Mouse (Mus musculus) right cerebral cortex, postnatal 14 days (tissue): ENCODE data around the gene Bhlhe41.

Source experiments
- DNase-seq: peaks from one replicate; pipeline ENCODE4 v3.0.0; 2022

Gene Bhlhe41

DNA sequence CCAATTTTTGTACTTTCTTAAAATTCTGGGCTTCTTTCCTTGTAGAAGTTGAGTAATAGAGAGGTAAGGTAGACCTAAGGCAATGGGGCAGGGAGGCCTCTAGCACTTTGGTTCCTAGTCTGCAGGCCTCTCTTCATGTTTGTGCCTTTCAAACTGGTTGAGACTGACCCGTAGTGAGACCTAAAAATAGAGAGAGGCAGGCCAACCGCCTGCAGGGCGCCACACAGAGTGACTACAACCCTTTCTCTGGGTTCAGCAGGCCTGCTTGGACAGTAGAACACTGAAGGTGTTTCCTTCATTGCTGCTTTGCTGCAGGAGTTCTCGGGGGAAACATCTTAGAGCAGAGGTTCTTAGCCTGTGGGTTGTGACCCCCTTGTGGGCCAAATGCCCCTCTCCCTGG, 5.6 kb upstream of the Bhlhe41 start:
- DNase-seq, result no peak

DNA sequence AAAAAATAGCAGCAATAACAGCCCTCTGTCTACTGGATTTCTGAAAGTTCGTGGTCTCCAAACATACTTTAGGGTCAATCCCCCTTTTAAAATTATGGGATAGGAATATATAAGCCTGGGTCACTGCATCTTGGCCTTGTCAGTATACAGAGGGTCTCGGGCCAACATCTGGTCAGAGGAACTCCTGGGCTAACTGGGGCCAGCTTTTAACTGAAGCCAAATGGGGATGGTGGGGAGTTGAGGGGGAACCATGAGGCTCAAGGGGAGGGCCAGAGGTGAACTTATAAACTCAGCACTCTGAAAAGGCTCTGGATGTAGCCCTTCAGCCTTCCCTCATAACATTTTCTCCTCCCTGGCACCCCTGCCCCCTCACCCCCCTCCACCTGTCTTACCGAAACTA, 1.8 kb upstream of the Bhlhe41 start:
- no peak for DNase-seq

DNA sequence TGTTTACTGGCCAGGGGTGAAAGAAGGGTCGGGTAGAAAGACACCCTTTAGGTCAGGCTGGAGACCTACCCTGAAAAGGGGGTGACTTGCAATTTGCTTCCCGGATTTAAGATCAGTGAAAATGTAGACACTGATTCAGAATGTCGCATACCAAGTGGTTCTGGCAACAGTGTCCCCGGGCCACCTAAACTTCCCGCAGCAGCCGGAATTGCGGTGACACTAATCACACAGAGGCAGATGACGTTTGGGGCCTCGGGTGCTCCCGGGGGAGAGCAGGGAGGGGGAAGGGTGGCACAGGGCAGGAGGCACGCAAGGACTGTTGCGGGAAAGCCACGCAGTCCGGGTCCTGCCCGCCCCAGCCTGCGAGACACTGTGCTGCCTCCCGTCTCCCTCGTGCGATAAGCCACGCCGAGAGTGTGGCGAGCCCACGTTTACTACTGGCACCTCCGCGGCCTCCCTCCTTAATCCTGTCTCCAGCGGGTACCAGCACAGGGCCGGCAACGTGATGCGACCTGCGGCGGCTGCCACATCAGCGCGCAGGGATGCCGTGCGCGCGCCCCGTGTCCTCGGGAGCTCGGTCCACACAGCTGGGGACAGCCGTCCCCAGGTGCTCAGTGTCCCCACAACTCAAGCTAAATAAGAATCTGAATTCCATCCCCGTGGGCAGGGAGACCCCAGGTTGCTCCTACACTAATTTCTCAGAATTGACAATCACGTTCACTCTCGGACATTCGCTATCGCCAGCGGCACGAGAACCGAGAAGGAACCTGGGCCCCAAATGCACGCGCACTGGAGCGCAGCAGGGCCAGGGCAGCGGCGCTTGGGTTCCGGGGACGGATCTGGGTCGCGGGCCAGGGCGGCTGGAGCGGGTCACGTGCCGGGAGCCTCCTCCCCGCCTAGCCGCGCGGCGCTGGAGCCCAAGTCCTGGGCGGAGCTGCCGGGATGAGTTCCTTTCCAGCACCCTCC, 811 bp upstream of the Bhlhe41 start:
- peak; percentile 84 for DNase-seq

DNA sequence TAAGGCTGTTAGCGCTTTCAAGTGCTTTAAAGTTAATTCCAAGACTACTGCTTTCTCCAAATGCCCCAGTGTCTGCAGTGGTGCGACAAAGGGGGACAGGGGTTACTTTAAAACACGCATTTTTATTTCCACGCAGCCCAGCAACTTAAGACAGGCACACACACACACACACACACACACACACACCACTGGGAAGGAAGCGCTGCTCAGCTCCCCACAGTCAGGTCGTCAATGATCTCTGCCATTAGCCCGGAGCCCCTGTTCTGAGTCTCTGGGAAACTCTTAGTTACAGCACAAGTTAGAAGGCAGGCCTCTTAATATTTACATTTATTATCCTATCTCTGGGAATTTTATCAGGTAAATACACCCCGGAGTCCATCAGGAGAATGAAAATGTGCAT, 1.2 kb downstream of the Bhlhe41 start:
- no peak for DNase-seq

DNA sequence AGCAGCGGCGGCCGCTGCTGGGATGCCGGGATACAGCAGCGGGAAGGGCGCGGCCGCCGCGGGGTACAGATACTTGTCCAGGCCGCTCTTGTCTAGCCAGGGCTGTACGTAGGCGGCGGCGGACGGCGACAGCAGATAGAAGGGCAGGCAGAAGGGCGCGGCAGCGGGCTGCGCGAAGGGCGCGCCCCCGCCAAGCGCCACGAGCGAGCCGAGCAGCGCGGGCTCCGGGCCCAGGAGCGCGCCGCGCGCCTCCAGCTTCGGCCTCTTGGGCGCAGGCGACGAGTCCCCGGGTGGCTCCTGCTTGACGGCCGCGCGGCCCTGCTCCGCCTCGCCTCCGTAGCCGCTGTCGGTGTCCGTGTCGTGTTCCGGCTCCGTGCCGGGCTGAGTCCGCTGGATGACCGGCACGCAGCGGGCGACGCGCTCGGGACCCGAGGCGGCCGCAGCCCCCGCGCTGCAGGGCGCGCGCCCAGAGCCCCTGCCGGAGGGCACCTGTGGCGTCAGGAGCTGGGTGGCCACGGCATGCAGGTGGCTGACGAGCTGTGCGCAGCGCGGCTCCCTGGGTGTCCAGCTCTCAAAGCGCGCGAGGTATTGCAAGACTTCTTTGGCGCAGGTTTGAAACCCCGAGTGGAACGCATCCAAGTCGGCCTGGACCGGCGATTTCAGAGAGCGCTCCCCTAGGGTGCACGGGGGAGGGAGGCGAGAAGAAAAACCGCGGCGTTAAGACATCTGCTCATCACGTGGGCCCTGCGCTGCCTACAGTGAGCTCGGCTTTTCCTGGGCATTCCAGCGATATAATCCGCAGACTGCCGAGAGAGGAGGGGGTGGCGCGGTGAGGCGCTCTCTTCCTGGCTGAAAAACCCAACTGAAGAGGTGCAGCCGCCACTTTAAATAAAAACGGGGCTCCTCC, 2.0 kb downstream of the Bhlhe41 start:
- peak; percentile 76 for DNase-seq

DNA sequence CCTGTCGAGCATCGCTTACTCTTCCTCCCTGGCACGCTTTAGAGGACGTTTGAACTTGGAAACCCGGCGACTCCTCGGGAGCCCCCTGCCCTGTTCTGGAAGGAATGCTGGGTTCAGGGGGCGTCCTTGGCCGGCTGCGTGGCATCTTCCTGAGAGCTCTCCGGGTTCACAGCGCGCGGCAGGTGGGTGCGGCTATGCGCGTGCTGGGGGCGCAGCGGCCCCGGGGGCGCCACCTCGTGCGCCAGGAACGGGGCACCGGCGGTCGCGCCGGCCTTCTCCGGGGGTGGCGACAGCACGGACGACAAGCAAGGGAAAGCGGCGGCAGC, 2.7 kb downstream of the Bhlhe41 start:
- no peak for DNase-seq

DNA sequence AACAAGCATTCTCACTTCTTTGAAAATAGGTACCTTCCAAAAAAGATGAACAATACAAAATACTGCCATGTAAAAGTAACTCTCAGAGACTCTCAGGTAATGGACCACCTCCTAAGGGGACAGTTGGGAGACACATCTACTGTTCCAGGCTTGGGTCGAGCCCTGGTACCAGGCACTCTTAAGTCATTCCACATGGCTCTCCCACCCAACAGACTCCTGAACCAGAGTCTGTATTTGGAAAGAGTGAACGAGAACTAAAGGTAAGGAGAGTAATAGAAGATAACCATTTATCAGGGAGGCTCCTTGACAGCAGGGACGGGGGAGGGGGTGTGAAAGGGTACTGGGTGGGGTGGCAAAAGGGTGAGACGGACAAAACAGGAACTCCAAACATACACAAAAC, 3.0 kb downstream of the Bhlhe41 start:
- no peak for DNase-seq

DNA sequence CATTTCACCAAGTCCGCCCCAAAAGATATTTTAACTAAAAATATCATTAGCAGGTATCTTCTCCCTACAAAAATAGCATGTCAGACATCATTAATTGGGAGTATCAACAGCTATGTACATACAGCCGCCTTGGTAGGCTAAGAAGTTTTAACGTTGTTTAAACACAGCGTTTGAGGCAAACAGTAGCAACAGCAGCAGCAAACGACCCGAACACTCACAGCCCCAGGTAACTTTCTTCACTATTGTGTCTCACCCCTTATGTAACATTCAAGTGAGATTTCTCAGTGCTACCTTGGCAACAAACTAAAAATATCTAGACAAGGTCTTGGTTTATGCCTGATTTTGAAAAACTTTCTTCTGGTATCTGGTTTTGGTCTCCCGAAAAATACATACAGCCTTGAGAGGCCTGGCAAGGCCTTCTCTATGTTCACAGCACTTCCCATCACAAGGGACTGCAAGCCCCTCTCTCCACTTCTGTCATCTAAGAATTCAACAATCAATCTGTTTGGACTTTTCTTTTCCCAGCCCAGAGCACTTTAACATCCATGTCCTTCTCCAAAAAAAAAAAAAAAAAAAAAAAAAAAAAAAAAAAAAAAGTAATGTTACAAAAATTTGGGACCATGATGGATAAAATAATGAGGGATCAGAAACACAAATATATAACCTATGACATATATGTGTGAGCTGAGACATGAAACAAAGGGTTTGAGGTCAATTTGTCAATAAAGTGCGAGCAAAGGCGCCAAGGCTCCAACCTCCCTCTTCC, 3.7 kb downstream of the Bhlhe41 start:
- DNase-seq, result no peak

DNA sequence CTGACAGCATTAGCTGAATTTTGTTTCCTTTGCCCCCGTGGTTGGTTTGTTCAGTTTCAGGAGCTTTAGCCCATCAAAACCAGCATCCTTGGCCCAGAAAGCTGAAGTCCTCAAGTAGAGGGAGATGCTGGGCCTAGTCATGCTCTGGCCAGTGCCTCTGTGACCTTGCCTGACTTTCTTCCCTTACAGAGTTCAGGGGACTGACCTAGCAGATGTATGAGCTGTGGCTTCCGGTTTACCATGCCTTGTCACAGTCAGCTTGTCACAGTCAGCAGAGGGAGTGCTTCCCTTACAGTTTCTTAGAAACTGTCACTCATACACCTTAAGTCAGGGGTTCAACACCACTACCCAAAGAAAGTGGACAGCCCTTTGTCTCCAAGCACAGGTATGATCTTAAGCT, 5.0 kb downstream of the Bhlhe41 start:
- no peak for DNase-seq

DNA sequence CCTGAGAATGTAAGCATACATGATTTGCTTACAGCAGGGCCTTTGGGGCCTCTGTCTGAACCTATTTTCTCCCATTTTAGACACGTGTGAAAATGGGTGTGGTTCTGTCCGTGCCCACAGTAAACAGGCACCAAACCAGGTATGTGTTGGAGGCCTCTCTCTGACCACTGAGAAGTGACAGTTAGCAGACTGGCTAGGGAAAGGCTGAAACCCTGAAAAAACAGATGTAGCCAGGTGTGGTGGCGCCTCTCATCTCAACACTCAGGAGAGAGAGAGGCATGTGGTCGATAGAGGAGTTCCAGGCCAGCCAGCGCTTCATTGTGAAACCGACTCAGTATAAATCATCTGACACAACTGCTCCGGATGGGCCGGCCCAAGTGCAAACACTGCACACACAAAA, 6.9 kb downstream of the Bhlhe41 start:
- no peak for DNase-seq

DNA sequence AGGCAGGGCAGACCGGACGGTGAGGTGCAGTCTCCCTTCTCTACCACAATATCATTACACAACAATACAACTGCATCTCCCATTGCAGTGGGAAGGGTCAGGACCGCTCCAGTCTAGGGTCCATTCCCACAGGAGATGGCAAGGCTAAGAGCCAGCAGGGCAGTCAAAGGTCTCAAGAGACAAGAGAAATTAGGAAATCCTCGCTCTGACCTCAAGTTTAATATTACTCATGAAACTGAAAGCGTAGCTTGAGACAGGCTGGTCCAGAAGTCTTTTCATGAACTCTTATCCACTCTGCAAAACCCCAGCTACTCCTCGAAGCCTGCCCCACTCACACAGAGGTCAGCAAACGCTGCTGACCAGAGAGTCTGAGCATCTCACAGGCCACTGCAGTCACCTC, 7.9 kb downstream of the Bhlhe41 start:
- DNase-seq, result no peak

DNA sequence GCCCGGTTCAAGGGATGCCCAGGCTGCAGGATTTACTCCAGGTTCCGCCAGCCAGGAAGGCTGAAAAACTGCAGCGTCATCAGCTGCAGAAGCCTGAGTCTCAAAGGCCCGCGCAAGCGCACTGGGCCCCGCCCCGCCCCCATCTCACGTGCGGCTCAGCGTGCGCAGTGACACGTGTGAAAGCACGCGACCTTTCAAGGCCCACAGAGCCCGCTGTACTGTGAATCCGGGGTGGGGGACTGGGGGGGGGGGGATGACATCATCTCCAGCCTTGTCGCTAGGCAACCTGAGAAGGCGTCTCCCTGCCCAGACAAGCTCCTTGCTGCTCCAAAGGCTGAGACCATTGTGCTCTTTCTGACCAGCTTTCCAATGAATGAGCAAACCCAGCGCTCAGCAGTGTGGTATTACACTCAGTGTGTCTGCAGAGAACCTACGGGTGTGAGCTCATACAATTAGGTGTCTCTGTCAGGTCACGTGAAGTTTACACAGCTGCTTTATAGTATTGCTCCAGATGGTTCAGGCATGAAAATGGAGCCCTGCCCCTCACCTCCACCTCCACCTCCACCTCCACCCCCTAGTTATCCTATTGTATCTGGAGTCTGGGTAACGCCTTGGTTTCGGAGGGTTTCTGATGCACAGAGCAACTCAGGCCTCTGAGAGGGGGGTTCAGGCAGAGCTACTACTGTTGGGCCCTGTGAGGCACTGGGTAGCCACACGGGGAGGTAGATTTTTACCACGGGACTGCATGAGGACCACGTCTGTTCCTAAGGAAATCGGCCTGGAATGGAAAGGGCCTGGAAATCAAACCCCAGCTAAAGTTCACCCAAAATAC, 9.4 kb downstream of the Bhlhe41 start:
- DNase-seq, result peak; percentile 98

DNA sequence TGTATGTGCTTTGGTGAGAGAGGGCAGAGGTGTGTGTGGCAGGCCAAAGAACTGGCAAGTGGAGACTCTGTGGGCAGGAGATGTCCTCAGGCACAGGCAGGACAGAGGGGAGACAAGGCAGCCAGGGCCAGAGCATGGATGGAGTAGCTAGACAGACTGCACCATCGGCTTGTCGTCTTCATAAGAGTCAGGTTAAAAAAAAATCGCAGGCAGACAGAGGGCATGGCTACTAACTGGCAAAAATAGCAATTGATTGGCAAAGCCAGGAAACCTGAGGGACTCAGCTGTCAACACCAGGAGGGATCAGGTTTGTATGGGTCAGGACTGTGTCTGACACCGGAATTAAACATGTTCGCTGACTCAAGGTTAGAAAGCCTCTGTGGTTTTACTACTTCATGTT, 10.6 kb downstream of the Bhlhe41 start:
- DNase-seq, result no peak

DNA sequence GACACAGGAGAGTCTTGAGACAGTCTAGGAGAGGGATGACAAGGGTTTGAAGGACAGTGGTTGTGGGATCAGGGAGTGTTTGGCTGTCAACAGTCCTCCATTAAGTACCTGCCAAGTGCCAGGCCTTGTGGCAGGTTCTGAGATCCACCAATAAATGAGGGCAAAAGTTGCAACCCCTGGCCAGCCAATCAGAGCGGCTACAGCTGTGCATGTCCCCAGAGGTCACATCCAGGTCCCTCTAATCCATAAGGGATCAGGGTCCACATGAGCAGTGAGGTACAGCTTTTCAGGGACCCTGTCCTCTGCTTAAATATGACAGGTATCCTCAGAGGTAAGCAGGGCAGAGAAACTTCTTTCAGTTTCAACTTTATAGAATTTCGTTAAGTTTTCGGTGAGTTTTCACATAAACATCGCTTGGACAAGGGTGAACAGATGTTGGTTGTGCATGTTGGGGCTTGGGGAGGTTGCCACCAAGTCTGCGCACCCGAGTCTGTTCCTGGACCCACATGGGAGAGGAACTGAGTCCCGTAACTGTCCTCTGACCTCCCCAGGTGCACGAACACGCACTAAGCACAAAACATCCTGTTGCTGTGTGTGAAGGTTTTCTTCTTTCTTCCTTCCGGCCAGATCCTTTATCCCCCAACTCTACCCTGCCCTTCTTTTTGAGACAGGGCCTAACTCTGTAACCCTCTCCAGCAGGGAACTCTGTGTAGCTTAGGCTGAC, 11.8 kb downstream of the Bhlhe41 start:
- no peak for DNase-seq

DNA sequence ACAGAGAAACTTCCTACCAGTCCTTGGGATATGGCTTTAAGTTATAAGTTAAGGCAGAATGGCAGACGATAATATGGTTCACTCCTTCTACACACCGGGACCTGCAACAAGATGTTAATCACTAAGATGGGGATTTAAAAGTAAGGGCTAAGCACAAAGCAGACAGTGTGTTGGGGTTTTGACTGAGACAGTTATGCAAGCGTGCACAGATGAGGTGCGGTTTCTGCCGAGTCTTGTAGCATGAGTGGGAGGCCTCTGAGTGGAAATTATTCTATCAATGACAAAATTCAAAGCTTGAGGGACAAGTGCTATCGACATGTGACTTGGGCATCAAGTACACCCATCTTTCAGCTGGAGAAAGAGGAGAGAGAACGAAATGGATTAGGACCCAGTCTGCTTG, 12.7 kb downstream of the Bhlhe41 start:
- DNase-seq, result no peak

DNA sequence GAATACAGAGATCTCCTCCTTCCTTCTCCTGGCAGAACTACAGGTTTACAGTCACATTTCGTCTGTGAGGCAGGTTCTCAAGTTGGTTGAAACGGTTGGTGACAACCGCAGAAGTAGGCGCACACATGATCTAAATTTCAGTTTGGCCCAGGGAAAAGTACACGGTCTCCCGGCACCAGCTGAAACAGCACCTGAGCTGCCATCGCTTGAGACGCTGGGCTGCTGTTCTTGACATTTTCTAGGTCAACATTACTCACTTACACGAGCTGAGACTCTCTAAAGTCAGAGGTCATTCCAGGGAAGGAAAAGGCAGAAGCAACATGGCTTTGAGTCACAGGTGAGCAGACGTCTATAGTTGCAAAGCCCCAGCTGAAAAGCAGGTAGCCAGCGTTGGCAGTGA, 13.4 kb downstream of the Bhlhe41 start:
- DNase-seq, result no peak

DNA sequence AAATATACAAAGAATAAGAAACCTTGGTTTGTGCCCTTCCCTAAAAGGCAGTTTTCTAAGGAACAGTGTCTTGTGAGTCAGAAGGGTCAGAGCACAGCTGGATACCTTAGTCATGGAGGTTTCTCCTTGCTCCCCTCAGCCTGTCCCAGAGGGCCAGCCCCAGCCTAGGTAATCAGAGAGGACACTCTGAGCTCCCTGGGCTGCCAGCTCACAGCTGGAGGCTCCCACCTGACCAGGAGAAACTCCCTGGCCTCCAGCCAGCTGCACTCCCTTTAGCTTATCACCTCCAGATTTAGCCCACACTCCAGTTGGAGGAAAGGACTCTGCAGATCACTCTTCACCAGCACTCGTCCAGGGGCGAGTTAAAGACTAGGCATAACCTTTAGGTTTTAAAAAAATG, 14.6 kb downstream of the Bhlhe41 start:
- DNase-seq, result no peak

DNA sequence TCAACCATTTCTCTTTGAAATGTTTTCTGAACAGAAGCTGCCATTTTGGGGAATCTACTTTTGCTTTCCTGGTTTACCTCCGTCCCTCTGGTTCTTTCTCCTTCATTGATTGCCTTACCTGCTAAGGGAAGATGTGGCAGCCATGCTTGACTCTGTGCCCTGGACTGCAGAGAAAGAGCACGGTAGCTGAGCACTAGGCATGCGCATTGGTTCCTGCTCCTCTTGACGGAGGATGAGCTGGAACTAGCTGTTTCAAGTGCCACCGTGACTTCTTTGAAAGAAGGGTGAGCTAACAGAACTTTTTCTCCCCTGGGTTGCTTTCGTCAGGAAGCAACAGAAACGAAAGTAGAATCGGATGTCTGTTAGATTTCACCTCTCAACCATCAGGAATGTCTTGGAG, 17.7 kb downstream of the Bhlhe41 start:
- DNase-seq, result no peak

DNA sequence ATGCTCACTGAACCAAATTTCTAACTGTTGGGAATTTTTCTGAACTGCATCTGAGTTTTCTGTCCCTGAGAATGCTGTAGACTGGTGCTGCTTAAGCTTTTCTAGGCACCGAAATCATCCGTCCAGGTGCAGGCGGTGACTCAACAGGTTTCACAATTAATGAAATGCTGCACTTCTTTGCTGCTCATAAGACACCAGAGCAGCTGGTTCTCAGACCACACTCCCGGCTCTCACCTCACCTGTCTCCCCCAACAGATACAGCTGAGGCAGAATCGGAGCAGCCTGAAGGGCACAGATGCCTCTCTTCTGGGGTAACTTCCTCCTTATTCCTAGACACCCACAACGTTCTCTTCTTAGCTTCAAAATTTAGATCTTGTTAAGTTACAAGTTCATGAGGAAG, 18.4 kb downstream of the Bhlhe41 start:
- no peak for DNase-seq

DNA sequence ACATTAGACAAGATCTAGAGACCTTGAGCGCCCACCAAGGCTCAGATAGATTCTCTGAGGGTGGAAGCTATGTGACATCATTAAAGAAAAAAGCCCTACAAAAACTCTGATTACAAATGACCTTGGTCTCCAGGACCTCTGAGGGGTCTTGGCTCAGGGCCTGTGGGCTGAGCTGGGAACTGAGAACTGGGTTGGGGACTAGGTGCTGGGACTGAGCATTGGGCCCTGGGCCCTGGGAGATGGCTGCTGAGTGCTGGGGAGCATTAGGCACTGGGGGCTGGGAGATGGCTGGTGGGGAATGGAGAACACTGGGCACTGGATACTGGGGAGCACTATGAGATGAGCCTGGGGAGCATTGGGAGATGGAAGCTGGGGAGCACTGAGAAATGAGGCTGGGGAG, 19.3 kb downstream of the Bhlhe41 start:
- no peak for DNase-seq

DNA sequence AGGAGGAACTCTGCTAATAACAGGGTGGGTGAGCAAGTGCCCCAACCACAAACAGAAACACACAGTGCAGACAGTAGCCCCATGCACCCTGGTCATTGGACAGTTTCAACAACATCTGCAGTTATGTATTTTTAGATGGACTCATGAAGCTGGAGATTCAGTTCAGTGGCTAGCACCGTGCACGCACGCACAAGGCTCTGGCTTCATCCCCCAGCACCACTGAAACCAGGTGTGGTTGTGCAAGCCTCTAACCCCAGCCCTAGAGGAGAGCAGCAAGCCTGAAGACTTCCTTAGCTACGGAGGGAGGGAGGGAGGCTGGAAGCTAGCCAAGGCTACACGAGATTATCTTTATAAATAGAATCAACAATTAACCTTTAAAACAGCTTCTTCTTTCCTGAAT, 19.7 kb downstream of the Bhlhe41 start:
- no peak for DNase-seq

DNA sequence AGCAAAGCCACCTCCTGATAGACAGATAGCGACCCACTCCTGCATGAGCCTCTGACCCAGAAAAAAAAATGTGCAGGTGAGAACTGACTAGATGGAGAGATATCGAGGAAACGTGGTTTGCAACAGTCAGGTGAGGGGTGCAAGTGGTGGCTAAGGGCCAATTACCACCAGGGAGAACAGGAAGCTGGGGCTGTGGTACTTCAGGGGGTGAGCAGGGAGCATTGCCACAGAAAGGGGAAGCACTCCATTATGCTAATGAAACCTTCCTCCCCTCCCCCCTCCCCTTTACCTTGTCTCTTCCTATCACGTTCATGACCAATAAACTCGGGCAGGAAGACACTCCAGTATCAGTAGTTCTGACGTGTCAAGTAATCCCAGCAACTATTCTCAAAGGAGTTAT, 30.0 kb downstream of the Bhlhe41 start:
- DNase-seq, result no peak
